Mouse (Mus musculus) right cerebral cortex, adult 18-20 months (tissue): ENCODE data around the gene Psg20.
"Not testable (repeated sequence)": the region's sequence is repeated elsewhere in the genome, so short reads cannot be mapped to it uniquely, and the experiment has no call there.

ENCODE experiments used
- DNase-seq: peaks from one replicate; pipeline ENCODE4 v3.0.0; 2022; ENCODE audit warnings: mixed read lengths

Gene Psg20

DNA sequence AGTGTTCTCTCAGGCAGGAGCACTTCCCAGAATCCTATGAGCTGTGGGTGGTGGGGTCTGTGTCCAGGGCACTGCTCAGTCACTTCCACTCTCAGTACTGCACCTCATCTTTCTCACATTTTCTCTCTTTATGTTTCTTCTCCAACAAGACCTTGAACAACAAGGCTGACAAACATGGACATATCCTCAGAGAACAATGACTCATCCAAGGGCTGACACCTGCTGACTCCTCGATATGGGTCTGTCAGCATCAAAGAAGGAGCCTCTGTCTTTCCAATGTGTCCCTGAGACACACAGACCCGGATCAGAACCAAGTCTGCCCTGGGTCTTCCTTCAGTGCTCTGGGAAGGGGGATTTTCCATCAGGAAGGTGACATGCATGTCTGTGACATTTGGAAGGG is at the start of gene Psg20:
Psg20 (minus strand) TSS at position 101 of the 400 bp plus-strand sequence.
- DNase-seq = no peak

DNA sequence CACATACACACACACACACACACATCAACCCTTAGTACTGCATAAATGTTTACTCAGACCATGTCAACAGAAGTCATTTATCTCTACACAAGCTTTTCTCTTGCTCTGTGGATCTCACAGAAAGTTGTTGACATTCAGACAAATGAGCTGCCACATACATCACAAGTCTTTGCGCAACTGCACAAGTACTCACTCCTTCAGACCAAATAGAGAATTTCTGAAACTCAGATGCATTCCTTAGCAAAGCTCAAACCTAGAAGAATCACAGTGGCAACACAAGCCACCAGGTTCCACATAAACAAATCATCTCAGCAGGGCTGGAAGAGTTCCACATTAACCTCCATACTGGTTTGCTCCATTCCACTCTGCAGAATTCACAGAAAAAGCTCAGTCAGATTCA is 48.5 kb upstream of the Psg20 start:
- DNase-seq = no peak

DNA sequence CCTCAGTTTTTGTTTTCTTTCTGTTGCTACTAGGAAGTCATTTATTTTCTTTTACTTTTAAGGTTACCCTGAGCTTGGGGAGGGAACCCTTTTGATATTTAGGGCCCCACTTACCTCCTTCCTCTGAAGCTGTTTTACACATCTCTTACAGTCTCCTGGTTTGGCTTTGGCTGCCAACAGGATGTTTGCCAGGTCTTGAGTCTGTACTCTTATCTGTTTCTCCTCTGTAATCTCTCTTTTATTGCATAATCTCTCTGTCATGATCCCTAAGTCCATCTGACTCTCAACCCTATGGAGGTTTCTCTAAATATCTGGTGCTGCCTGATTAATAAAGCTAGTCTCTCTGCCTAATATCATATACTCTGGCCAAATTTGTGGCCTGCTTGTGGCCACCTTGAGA is 47.1 kb upstream of the Psg20 start:
- no peak for DNase-seq

DNA sequence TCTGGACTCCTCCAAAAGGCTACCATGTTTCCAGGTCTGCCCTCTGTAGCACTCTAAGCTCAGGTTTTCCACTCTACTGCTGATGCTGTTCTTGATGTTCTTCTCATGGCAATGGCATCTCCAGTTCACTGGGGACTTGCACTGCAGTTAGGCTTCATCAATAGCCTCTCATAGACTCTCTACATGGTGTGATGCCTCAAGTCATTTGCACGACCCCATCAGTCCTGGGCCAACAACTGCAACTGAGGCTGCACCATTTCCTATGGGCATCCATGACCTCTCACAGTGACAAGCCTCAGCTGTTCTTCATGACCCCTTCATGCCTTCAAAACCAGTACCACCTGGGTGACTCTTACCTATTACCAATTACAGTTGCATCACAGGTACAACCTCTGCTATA is 42.4 kb upstream of the Psg20 start:
- no peak for DNase-seq

DNA sequence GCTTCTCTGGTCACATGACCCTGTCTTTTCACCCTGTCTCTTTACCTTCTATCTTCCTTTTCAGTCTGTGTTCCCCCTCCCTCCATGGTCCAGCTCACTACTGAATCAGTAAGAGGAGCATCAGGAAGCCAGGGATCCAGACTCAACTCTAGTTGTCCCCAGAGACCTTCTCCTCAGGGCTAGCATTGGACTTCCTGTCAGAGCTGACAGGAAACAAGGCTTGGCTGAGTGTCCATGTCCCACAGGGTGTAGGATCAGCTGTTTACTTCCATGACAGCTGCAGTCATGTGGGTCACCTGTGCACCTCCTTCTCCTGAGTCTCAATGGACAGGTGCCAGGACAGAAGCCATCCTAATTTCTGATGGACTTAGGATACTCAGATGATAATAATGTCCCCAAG is 39.9 kb upstream of the Psg20 start:
- not testable (repeated sequence) for DNase-seq

DNA sequence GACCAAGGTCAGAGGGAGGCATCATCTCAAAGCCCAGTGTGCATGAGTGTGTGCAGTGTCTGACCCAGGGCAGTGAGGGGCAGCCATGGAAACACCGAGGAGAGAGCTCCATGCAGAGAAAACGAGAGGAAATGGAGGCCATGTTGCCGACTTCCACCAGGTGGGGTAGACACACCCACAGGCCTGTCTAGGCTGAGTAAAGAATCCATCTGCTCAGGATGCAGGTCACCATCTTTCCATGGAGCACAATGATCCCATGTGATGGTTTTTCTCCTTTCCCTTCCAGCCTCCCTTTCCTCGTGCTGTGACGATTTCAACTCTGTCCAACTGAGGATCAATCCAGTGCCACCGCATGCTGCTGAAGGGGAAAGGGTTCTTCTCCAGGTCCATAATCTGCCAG is 38.0 kb upstream of the Psg20 start:
- DNase-seq = no peak

DNA sequence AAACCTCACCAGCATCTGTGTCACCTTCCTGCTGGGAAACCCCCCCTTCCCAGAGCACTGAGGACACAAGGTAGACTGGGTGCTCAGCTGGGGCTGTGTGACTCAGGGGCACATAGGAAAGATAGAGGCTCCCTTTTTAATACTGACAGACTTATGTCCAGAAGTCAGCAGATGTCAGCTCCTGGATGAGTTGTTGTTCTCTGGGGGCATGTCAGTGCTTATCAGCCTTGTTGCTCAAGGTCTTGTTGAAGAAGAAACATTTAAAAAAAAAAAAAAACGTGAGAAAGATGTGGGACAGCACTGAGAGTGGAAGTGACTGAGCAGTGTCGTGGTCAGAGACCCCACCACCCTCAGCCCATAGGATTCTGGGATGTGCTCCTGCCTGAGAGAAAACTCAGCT is 31.8 kb upstream of the Psg20 start, which contains the start of gene Psg22:
Psg22 (plus strand) TSS at position 301 of the 400 bp plus-strand sequence.
- DNase-seq = no peak

DNA sequence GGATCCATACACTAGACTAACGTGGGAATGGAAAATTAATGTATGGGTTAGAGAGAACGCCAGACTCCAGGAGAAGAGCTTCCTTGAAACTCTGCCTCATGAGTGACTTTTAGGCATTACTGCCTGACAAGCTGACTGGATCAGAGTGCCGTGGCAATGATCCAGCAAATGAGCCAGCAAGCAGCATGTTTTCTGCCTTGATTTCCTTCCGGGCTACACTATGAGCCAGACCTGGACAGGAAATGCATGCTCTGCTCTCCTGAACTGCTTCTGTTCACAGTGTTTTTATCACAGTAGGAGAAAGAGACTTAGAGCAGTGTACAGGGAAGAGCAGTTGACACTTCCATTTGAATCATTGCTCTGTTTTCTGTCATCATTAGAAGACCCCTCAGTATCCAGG is 29.6 kb upstream of the Psg20 start:
- no peak for DNase-seq

DNA sequence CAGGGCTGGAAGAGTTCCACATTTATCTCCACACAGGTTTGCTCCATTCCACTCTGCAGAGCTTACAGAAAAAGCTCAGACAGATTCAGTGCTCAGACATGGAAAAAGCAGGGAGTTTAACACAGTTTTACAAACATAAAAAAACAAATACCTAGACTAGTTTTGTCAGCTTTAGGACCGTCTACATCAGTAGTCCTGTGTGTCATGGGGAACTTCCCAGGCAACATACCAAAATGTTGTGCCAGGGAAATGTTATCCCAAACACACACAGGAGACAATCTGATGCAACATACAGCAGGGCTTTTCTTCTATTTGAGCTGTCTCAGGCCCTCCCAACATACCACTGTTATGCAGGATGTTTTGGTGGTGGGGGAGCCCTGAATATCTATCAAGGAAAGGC is 24.9 kb upstream of the Psg20 start:
- DNase-seq = no peak

DNA sequence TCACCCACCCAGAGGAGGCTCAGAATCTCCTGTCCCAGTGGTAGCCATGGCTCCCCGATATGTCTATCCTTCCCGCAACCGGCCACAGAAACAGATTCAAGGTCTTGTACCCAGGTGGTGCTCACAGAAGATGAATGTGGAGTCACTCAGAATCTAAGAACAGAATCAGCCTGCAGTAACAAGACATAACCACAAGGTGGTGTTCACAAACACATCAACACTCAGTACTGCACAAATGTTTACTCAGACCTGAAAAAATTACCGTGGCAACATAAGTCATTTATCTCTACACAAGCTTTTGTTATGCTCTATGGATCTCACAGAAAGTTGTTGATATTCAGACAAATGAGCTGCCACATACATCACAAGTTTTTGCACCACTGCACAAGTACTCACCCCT is 24.3 kb upstream of the Psg20 start:
- not testable (repeated sequence) for DNase-seq

DNA sequence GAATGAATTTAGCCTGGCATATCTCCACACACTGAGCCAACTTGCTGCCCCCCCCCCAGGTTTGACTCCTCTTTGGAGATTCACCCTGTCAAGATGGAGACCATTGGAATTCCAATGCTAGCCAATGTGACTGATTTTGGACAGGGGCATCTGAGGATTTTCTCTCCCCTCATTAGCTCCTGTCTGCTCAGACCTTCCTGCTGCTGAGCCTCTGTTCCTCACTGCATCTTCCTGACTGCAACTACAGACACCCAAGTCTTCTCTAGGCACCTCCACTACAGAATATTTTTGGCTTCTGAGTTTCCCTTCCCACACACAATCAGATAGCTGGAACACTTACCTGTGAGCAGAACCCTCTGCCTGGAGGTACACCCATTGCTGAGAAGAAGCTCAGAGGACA is 399 bp downstream of the Psg20 start:
- no peak for DNase-seq

DNA sequence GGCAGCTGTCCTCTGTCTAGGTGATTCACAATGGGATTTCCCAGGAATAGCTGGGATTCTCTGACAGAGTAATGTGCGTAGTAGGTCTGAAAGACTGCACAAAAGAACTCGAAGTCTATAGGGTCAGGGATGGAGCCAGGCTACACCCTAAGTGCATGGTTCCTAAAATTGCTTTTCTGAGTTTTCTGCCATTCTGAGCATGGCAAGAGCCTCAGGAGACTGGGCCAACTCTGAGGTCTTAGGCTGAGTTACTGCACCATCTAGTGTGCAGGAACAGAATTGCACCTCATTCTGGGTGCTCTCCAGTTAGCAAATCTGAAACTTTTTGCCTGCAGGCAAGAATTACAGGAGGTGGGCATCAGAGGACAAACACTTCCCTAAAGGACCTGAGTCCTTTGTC is 6.2 kb downstream of the Psg20 start:
- peak; percentile 20 for DNase-seq

DNA sequence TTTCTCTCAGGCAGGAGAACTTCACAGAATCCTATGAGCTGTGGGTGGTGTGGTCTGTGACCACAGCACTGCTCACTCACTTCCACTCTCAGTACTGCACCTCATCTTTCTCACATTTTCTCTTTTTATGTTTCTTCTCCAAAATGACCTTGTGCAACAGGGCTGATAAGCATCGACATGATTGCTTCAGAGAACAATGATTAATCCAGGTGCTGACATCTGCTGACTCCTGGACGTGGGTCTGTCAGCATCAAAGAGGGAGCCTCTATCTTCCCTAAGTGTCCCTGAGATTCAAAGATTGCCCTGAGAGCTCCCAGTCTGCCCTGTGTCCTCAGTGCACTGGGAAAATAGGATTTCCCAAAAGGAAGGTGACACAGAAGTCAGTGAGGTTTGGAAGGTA is 29.4 kb downstream of the Psg20 start, which contains the start of gene Psg21:
Psg21 (minus strand) TSS at position 101 of the 400 bp plus-strand sequence.
- not testable (repeated sequence) for DNase-seq

DNA sequence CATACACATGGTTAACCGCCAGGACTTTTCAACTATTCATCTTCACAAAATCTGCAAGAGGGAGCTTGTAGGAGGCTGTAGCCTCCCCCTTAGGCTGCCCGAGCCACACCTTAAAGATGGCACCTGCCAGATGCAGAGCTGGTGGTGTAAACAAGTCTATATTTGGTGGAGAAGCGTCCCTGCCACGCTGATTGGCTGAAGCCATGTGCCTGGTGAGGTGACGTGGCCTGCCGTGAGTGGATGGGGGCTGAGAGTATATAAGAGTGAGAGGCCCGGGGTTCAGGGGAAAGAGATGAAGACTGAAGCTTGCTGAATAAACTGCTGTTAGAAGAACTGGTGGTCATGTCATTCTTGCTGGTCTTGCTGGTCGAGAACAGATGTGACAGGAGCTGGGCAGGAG is 59.1 kb downstream of the Psg20 start:
- not testable (repeated sequence) for DNase-seq
